Mouse (Mus musculus) limb, embryonic 14.5 days (tissue): Measurements from ENCODE around the gene Ccdc12. TPM values are rescaled to one million over a fixed set of nuclear protein-coding genes. Genes with fewer than 3 reads are reported as not detected.

Source experiments
- ATAC-seq: fragments of 200-750 bp; cut with Nextera tagmentation; 2 replicates; pipeline ENCODE4 v1.8.0; 2017; ENCODE audit warnings: low read depth, moderate number of reproducible peaks, moderate TSS enrichment; ENCODE audit not compliant: low FRiP score
- DNase-seq: peaks from one replicate; pipeline ENCODE4 v3.0.0-alpha.2; 2015; ENCODE audit warnings: low spot score
- H3K27ac ChIP-seq: fragments of 300-500 bp; sonication (generic); replicated peaks from 2 replicates; pipeline ENCODE4 v1.5.1; 2014; ENCODE audit warnings: low read depth, mild to moderate bottlenecking, low read length, moderate library complexity, mixed read lengths
- H3K27me3 ChIP-seq: fragments of 300-500 bp; sonication (generic); 2 replicates; pipeline ENCODE4 v1.6.1; 2014; ENCODE audit warnings: low read length, mixed read lengths; ENCODE audit not compliant: control insufficient read depth, insufficient read depth
- H3K36me3 ChIP-seq: fragments of 300-500 bp; sonication (generic); 2 replicates; pipeline ENCODE4 v1.6.1; 2014; ENCODE audit warnings: mild to moderate bottlenecking, low read length, moderate library complexity, mixed read lengths; ENCODE audit not compliant: control insufficient read depth, insufficient read depth
- H3K4me1 ChIP-seq: fragments of 300-500 bp; sonication (generic); 2 replicates; pipeline ENCODE4 v1.6.1; 2014; ENCODE audit warnings: antibody characterized with exemption, low read length, mixed read lengths; ENCODE audit not compliant: control insufficient read depth, insufficient read depth
- H3K4me2 ChIP-seq: fragments of 300-500 bp; sonication (generic); replicated peaks from 2 replicates; pipeline ENCODE4 v1.6.1; 2014; ENCODE audit warnings: low read depth, mild to moderate bottlenecking, low read length, moderate library complexity; ENCODE audit not compliant: severe bottlenecking
- H3K4me3 ChIP-seq: fragments of 300-500 bp; sonication (generic); replicated peaks from 2 replicates; pipeline ENCODE4 v1.5.1; 2014; ENCODE audit warnings: low read length
- H3K9ac ChIP-seq: fragments of 300-500 bp; sonication (generic); 2 replicates; pipeline ENCODE4 v1.6.1; 2014; ENCODE audit warnings: mild to moderate bottlenecking, low read depth, low read length, moderate library complexity; ENCODE audit not compliant: severe bottlenecking
- H3K9me3 ChIP-seq: fragments of 300-500 bp; sonication (generic); 2 replicates; pipeline ENCODE4 v1.6.1; 2016; ENCODE audit warnings: low read length; ENCODE audit not compliant: control insufficient read depth
- POLR2A ChIP-seq: fragments of 200-500 bp; IDR thresholded peaks from 2 replicates; pipeline ENCODE4 v1.8.0; 2012; ENCODE audit warnings: inconsistent platforms, mild to moderate bottlenecking, moderate library complexity, borderline replicate concordance; ENCODE audit not compliant: insufficient read depth, insufficient read length; ENCODE audit errors: extremely low read depth
- WGBS: fragments of 180-500 bp; shearing (Covaris S2); extraction: QIAGEN DNeasy Blood & Tissue Kit; methylation state at CpG from one replicate; pipeline ENCODE4 v1.1.7; 2014; 5-methylcytosine and 5-hydroxymethylcytosine counted together
- polyA plus RNA-seq, 2 experiments: library from polyadenylated mRNA; depleted of rRNA in 1 of 2; stranded (reverse) in 1 of 2; unstranded in 1 of 2; fragments of >200 nt; fragmentation: Nextera tagmentation in 1 of 2; extraction: Ambion mirVana in 1 of 2; gene quantifications; 2 replicates each; pipeline versions ENCODE4 v1.2.1 to v1.2.3; 2012 to 2014

The Ccdc12 gene
- polyA plus RNA-seq, 2 experiments: 83.8 to 102 TPM

DNA sequence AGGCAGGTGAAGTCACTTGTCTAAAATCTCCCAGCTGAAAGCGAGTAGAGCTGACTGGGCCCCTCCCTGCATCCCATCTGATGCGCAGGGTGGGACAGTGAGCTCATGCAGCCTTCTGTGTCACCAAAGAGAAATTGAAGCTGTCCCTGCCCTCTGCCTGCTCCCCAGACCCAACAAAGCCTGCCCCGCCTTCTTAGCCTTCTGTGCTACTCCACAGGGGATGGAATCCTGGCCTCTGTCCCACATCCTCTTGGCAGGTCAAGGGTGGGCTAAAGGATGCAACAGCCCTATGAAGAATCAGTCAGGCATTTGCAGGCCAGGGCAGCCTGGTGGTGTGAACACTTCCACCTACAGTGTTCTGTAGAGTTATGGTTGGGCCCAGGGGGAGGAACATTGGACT, 41.2 kb downstream of the Ccdc12 start:
- 86% methylated on average over 3 of the region's 3 CpGs for WGBS
- Histone ChIP-seq H3K4me1 (no peaks in the 10 kb centered on the region), H3K27me3 (no peaks in the 10 kb centered on the region), H3K4me2 (no peak overlapping the region), H3K9me3 (no peaks in the 10 kb centered on the region), H3K4me3 (no peak overlapping the region), H3K9ac (no peak overlapping the region), H3K36me3 (peaks cover 5% of the 10 kb centered on the region; the same call in 1 of the 2 replicates), H3K27ac (no peak overlapping the region)
- no peak for ATAC-seq
- TF ChIP-seq POLR2A: no peak
- no peak for DNase-seq

DNA sequence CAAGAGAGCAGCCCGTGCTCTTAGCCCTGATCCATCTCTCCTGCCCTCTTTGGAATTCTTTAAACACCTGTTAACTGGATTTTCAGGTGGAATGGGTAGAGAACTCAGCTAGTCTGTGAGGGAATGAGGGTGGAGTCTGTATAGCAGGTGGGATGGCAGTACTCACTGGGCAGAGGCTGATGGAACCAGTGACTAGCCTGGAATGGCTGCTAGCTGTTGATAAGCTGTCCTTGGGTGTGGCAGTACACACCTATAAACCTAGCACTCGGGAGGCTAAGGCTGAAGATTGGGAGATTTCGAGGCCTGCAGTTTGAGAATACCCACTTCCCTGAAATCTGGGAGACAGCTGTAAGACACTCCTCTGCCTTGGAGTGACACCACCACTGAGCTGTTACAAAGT, 43.3 kb downstream of the Ccdc12 start:
- ATAC-seq: no peak
- 83% methylated on average over 3 of the region's 3 CpGs for WGBS
- H3K36me3 ChIP-seq: peaks cover 7% of the 10 kb centered on the region; the same call in 1 of the 2 replicates

DNA sequence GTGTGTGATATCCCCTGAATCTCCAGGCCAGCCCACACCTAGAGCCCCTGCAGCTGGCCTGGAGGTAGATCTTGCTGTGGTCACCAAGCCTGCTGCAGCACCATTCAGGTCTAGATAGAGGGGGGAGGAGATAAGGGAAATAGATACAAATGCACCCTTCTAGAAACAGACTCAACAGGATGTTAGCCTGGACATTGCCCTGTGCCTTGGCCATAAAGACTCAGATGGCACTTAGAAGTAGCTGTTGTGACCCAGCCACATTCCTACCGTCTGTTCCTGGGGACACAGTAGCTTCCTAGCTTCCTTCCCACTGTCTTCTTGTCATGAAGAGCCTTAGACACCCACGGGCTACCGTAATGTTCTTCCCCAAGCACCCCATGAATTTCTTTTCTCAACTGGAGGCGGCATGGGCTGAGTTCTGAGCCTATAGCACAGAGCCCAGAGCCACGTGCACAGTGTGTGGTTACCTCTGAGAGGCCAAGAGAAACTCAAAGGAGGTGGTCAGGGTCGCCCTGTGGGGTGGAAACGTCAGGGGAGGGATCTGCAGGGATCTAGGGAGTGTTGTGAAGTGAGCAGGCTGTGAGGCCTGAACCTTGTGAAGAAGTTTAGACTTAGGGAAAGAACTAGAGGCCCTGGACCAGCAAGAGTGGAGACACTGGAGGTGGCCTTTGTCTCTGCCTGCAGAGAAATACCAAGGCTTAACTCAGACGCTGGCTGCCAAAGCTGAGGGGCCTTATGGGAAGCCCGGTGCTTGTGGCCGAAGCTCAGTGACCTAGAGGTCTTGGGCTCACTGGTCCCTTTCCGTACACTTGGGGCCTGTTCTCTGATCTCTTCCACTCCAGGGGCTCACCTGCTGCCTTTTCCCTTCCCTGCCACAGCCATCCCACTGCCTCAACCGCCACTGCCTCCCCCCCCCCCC, 45.1 kb downstream of the Ccdc12 start:
- 82% methylated on average over 11 of the region's 12 CpGs for WGBS

More for the DNA sequence above, 43.3 kb downstream of the Ccdc12 start:
- Histone ChIP-seq H3K27ac (no peak overlapping the region), H3K27me3 (no peaks in the 10 kb centered on the region), H3K9ac (no peak overlapping the region), H3K4me3 (no peak overlapping the region), H3K4me1 (no peaks in the 10 kb centered on the region), H3K9me3 (no peaks in the 10 kb centered on the region), H3K4me2 (no peak overlapping the region)
- TF ChIP-seq POLR2A: no peak
- no peak for DNase-seq

DNA sequence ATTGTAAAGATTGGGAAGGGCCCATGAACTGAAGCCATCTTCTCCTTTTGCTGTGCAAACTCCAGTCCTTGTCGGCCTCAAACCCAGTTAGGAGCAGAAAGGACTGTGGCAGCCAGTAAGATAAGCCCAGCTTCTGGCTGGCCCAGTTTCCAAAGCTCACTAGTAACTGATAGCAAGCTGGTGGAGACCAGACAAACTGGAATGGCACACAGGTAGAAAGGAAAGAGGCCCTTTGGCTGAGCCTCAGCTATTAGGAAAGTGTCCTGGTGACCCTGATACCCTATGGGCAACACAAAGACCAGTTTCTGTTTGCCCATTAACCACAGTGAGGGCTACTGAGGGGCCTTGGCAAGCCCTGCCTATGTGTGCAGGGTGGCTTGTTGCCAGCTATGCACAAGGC, 46.5 kb downstream of the Ccdc12 start:
- ATAC-seq (no peak), DNase-seq (no peak)
- Histone ChIP-seq H3K9me3 (no peaks in the 10 kb centered on the region), H3K27ac (no peak overlapping the region), H3K4me1 (no peaks in the 10 kb centered on the region), H3K9ac (no peak overlapping the region), H3K36me3 (peaks cover 5% of the 10 kb centered on the region; the same call in 1 of the 2 replicates), H3K4me3 (no peak overlapping the region), H3K4me2 (no peak overlapping the region), H3K27me3 (no peaks in the 10 kb centered on the region)
- no peak for TF ChIP-seq POLR2A
- 85% methylated on average over 1 of the region's 1 CpGs for WGBS

More for the DNA sequence above, 45.1 kb downstream of the Ccdc12 start:
- no peak for TF ChIP-seq POLR2A
- ATAC-seq: no peak
- peaks cover 5% of the 10 kb centered on the region; the same call in 1 of the 2 replicates for H3K36me3 ChIP-seq
- no peaks in the 10 kb centered on the region for H3K9me3 ChIP-seq
- DNase-seq: no peak
- no peak overlapping the region for H3K4me2 ChIP-seq
- H3K9ac ChIP-seq: no peak overlapping the region
- no peak overlapping the region for H3K27ac ChIP-seq
- H3K27me3 ChIP-seq: no peaks in the 10 kb centered on the region
- no peaks in the 10 kb centered on the region for H3K4me1 ChIP-seq
- no peak overlapping the region for H3K4me3 ChIP-seq

DNA sequence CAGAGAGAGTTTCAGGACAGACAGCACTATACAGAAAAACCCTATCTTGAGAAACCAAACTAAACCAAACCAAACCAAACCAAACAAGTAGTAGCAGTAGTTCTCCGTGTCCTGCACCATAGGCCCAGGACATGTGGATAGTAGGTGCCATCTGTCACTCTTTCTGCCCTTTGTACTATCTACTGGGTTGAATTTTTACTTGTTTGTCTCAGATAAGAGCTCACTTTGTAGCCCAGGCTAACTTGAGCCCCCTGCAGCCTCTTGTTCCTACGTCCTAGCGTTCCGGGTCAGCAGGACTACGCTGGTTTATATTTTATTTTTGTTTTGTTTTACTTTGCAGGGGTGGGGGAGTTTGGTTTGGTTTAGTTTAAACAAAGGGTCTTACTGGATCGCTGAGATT, 47.6 kb downstream of the Ccdc12 start:
- TF ChIP-seq POLR2A: no peak
- no peak overlapping the region for H3K4me3 ChIP-seq
- no peaks in the 10 kb centered on the region for H3K4me1 ChIP-seq
- H3K9me3 ChIP-seq: no peaks in the 10 kb centered on the region
- no peaks in the 10 kb centered on the region for H3K27me3 ChIP-seq
- no peak overlapping the region for H3K27ac ChIP-seq
- H3K36me3 ChIP-seq: peaks cover 5% of the 10 kb centered on the region; the same call in 1 of the 2 replicates
- H3K4me2 ChIP-seq: no peak overlapping the region
- no peak overlapping the region for H3K9ac ChIP-seq
- no peak for DNase-seq
- WGBS: 95% methylated on average over 6 of the region's 6 CpGs
- no peak for ATAC-seq
